Mouse (Mus musculus): Measurements from ENCODE around the gene Crip1. TPM values are rescaled to one million over a fixed set of nuclear protein-coding genes. Genes with fewer than 3 reads are reported as not detected.

Crip1 gene
- total RNA-seq, 2 experiments from 2014 or later: 7.6 to 12.6 TPM

DNA sequence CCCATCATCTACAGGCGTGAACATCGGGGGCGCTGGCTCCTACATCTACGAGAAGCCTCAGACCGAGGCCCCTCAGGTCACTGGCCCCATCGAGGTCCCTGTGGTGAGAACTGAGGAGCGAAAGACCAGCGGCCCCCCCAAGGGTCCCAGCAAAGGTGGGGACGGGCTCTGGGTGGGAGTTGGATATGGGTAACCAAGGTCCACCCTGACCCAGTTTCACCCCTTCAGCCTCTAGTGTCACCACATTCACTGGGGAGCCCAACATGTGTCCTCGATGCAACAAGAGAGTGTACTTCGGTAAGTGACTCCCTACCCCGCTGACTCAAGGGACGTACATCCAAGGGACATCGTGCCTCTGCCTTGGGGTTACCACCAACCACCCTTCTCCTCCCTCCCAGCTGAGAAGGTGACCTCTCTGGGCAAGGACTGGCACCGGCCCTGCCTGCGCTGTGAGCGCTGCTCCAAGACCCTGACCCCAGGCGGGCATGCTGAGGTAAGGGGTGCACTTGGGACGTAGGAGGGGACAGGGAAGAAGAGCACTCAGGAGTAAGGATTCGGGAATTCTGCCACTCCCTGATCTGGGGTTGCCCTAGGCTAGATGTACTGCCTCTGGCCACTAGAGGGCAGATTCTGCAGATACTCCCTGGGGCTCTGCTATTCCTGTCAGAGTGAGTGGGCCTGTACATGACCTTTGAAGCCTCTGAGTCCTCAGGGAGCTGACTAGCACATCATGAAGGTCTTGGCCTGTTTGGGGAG lies 1.9 kb upstream of the Crip1 start:
- DNase-seq (ENCODE audit: extremely low spot score in 1 of 2, low spot score in 1 of 2): peak in 1 of 2 experiments; percentile 46

DNA sequence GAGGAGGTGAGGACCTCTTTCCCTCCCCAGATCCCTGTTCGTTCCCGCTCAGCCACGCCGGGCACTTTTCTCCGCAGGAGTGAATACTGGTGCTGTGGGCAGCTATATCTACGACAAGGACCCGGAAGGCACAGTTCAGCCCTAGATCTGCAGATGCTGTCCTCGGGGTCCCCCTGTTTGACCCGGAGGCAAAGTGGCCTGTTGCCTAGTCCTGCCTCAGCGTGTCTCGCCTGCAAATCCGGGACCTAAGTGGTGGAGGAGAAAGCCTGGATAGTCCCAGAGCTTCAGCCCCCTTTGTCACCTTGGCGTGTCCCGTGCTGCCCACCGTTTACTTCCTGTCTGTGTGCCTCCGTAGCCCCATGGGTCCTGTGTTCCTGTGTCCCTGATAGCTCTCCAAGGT lies 1.2 kb upstream of the Crip1 start:
- DNase-seq (ENCODE audit: extremely low spot score in 1 of 2, low spot score in 1 of 2): no peak

DNA sequence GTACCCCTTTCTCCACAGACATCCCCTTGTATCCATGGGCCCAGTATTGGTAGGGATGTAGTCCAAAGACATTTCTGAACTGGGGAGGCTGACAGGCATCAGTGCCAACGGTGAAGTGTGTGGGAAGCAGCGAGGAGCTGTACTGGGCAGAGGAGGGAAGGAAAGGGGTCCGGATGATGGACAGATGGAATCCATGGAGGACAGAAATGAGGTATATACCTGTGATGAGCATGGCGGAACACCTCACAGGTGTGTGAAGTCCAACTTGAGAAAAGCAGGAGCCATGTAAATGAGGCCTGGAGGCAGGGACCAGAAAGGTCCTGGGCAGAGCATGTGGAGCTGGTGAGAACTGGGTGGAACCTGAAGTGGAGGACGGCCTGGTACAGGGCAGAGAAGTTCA lies 525 bp upstream of the Crip1 start:
- DNase-seq (ENCODE audit: extremely low spot score in 1 of 2, low spot score in 1 of 2): no peak

DNA sequence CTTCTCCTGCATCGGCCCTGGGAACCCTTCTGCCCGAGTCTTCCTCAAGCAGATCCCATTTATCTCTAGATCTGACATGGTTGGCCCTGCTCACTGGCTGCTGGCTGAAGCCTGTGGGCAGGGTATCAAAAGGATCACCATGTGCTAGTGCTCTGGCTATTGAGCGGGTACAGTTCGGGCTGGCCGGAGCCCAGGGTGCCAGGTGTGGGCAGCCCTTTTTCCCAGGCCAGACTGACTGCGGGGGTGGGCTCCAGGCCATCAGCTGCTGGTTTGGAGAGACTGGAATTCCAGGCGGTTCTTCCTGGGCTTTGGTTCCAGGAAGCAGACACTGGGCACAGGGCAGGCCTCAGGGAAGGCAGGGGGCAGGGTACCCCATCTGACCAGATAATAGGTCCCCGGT lies 1.4 kb downstream of the Crip1 start:
- no peak for DNase-seq (ENCODE audit: extremely low spot score in 1 of 2, low spot score in 1 of 2)

DNA sequence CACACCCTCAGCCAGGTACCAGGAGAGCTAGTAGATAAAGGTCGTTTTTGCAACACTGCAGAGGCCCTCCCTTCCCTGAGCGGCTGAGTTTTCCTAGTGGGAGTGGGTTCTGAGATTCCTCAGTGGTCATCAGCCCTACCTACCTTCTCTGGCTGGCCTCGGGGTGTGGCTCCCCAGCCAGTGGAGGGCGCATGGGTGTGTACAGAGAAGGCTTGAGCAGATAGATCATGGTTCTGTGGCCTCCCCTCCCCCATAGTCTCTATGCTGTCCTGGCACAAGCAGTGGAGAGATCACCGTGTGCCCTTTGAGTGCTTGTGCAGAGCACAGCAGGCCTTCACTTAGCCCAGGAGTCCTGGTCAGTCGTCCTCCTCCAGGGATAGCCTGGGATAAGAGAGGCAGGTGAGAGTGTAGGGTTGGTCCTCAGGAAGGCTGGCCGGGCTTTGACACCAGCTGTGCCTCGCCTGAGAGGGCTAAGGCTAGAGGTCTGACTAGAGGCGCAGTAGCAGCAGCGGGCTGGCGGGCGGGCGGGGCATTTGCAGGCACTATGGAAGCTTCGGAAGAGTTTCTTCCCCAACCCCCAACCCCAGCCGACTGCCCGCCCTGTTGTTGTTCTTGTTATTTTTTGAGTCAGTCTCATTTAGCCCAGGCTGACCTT lies 2.4 kb downstream of the Crip1 start:
- no peak for DNase-seq (ENCODE audit: extremely low spot score in 1 of 2, low spot score in 1 of 2)

DNA sequence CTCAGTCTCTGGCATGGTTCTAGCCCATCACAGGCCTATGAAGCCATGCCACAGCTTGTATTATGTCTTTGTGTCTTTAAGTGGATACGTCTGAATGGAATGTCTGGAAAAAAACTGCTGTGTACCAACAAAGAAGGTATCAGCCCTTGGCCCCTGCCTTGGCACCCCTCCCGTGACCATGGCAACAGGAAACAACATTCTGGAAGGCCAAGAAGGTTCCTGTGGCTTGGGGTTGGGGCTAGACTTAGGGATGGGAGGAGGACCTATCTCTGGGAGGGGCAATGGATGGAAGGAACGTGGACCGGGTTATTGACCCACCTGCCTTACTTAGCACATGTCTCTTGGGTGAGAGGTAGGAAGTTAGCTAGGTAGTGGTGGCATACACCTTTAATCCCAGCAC lies 3.2 kb downstream of the Crip1 start:
- DNase-seq (ENCODE audit: extremely low spot score in 1 of 2, low spot score in 1 of 2): no peak

DNA sequence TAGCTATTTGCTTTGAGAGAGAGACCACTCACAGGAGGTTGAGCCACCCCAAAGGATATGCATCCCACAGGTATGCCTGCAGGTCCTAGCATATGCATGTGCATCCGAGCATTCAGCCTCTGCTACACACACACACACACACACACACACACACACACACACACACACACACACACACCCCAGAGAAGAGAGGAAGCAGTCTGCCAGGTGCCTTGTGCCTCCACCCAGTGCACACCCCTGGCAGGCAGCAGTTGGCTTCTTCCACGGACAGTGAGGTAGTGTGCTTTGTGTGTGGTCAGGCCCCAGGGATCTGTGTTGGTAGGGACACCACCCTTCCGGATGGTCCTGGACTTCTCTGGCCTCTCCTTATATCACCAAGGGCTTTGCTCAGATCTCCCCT lies 3.8 kb downstream of the Crip1 start:
- DNase-seq (ENCODE audit: extremely low spot score in 1 of 2, low spot score in 1 of 2): no peak

DNA sequence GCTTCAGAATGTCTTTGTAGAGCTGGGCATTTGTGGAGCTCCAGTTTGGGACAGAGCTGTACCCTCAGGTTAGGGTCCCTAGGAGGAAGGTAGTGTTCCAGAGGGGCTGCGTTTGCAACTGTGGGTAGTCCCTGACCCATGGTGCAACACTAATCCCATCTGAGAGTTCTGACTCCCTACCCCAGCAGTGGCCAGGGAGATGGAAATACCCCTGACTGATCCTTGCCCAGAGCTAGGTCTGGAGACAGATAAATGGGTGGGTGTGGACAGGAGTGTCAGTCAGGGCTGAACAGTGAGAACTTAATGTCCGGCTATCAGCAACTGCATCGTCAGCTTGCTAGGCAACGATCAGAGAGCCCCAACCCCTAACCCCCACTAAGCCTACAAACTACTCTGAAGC lies 4.5 kb downstream of the Crip1 start:
- DNase-seq (ENCODE audit: extremely low spot score in 1 of 2, low spot score in 1 of 2): no peak

DNA sequence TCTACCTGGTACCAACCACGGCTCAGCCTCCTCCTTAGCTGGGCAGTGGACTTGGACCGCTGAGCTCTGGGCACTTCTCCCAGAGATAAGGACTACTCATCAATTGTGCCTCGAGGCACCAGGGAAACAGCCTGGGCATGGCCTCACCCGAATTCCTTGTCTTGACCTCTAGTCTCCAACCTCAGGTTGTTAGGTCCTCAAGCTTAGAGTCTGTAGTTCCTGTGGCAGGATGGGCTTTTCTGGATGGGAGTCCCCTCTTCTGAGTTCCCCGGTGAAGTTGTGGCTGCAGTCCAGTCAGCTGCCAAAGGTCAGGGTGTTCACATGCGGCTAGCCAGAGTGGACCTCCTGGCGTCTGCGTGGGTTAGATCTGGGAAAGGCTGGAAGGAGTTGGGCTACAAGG lies 4.9 kb downstream of the Crip1 start:
- DNase-seq (ENCODE audit: extremely low spot score in 1 of 2, low spot score in 1 of 2): no peak

DNA sequence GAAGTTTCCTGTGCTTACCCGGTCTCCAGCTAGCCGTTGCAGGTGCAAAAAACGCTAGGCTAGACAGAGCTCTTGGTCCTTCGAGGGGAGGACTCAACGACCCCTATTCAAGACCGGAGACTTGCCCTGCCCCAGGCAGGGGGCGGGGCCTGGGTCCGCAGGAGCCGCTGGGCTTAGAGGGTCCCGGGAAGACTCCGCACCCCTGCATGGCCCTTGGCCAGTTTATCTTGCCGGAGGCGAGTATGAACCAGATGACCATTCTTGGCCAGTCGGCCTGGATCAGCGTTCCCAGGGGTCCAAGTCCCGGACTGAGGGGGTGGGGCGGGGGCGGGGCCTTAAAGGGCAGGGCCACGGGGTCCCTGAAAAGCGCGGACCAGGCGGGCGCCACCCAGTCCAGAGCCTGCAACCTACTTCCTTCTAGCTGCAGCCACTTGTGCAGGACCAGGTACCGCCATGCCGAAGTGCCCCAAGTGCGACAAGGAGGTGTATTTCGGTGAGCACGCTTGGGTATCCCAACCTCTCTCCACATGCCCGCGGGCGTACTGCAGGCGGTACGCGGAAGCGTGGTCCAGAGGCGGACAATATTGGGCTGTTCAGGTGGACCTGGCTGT lies 5.7 kb downstream of the Crip1 start:
- DNase-seq (ENCODE audit: extremely low spot score in 1 of 2, low spot score in 1 of 2): no peak

DNA sequence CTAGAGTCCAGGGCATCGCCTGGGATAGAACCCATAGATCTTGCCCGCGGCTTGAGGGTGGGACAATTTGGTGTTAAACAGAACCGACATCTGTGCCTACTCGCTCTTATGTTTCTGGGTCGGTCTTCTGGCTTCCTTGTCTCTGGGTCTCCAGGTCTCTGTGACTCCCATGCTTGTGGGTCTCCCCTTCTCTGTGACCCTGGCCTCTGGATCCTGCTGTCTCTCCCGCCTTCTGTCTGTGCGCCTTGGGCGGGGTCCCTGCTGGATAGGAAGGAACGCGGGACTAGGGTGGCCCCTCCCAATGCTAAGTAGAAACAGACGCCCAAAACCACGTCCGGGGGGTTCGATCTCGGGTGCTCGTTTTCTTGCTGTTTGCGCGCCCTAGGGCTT lies 6.2 kb downstream of the Crip1 start:
- no peak for DNase-seq (ENCODE audit: extremely low spot score in 1 of 2, low spot score in 1 of 2)

DNA sequence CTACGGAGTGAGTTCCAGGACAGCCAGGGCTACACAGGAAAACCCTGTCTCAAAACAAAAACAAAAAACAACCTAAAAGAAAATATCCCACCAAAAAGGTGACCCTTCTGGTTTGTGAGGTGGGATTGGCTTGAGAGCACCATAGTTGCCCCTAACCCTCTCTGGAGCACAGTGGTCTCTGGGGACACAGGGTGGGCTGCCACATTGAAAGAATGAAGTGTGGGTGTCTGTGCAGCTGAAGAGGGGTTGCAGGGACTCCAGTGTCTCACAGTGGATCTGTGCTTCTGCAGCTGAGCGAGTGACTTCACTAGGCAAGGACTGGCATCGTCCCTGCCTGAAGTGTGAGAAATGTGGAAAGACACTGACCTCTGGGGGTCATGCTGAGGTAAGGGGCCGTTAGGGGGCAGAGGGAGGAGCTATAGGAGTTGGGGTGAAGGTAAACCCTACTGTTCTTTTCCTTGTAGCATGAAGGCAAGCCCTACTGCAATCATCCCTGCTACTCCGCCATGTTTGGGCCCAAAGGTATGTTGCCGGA lies 6.9 kb downstream of the Crip1 start:
- DNase-seq (ENCODE audit: extremely low spot score in 1 of 2, low spot score in 1 of 2): no peak

DNA sequence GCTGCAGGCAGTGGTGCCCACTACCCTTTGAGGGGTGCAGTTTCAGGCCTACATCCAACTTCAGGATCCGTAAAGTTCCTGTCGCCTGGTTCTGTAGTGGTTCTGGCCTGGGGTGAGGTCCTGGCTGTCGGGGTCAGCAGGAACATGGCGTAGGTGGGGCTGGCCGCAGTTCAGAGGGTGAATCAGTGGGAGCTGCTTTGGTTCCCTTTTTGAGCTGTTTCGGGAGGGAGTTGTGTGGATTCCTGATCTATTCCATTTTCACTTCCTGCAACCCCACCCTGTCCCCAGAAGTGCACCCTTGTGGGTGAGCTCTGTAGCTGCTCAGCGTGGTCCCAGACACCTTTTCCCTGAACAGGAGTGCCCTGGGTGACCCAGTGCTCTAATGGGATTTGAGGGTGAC lies 7.9 kb downstream of the Crip1 start:
- DNase-seq (ENCODE audit: extremely low spot score in 1 of 2, low spot score in 1 of 2): no peak

DNA sequence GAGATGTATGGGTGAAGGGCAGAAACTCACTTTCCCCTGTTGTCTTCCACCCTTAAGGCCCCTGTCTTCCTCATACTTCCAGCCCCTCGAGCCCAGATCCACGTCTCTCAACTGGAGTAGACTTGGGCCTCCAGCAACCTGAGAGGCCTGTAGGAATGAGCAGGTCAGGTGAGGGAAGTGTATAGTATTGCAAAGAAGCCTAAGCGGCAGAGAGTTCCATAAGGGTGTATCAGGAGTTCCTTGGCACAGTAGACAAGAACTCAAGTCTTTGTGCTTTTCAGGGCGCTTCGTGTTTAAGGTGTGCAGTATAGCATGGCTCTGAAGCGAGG lies 8.6 kb downstream of the Crip1 start:
- no peak for DNase-seq (ENCODE audit: extremely low spot score in 1 of 2, low spot score in 1 of 2)

DNA sequence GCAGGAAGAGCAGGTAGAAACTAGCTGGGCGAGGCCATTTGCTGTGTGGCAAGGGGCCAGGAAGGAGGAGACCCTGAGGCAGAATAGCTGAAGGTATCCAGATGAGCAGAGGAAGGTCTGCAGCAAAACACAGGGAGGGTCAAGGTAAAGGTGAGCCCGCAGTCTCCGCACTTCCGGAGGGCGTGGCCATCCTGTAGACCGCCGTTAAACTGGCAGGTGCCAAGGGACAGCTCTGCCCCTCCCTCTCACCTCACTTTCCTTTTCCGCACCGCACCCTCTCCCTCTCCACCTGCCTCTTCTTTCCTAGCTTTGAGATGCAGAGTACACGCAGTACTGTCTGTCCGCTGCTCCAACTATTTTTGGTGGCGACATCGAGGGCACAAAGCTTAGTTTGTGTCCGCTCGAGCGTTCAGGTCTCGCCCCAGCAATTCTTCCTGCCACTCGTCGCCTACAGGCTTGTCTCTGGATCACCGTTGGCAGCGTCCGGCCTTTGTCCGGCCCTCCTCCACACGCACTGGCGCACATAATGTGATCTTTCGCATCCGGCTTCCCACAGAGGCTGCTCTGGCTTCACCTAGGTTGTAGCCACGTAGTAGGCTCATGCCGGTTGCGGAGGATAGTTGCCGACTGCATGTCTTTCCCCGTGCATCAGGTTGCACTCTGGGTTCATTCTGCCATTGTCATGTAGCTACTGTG lies 9.1 kb downstream of the Crip1 start:
- no peak for DNase-seq (ENCODE audit: extremely low spot score in 1 of 2, low spot score in 1 of 2)

DNA sequence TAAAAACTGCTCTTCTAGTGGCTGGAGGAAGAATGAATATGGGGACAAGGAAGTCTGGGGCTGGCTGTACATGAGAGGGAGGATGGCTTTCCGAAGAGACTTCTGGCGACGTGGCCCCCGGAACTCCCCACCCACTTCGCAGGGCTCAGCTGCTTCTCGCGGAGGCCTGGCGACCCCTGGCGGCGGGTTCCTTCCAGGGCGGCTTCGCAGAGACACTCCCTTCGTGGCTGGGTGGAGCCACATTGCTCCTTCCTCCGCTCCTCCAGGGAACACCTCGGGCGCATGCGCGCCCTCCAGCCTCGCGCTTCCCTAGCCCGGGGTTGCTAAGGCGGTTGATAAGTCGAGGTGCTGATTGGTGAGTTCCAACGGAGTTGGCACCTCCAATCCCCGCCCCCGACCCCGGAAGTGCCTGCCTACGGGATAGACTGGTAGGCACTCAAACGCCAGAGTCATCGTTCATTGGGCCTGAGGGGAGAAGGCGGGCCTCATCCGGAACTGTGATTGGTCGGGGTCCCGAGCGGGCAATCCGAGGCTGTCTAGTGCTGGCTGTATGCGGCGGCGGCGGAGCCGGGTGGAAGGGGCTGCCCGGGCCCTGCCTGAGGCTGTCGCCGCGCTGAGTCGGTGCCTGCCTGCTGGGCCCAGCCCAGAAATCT lies 9.9 kb downstream of the Crip1 start, which contains the start of gene Tedc1:
Gene Tedc1 (plus strand): TSS at position 535 of the 653 bp plus-strand sequence.
- DNase-seq (ENCODE audit: extremely low spot score in 1 of 2, low spot score in 1 of 2): peak; percentile 99

DNA sequence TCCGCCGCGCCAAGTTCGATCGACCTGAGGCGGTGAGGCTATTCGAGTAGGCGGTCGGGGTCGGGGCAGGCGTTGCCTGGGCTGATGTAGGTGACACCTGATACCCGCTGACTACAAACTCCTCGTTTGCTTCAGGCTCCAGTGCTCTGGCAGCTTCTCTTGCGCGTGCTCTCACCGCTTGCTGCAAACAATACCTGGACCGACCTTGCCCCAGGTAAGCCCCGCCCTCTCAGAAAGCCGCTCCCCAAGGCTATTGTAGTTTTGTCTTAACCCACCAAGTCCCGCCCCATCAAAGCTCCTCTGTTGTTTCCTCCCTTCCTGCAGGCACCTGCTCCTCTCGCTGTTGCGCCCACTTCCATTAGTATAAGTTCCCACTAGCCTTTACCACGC lies 10.4 kb downstream of the Crip1 start:
- no peak for DNase-seq (ENCODE audit: extremely low spot score in 1 of 2, low spot score in 1 of 2)

DNA sequence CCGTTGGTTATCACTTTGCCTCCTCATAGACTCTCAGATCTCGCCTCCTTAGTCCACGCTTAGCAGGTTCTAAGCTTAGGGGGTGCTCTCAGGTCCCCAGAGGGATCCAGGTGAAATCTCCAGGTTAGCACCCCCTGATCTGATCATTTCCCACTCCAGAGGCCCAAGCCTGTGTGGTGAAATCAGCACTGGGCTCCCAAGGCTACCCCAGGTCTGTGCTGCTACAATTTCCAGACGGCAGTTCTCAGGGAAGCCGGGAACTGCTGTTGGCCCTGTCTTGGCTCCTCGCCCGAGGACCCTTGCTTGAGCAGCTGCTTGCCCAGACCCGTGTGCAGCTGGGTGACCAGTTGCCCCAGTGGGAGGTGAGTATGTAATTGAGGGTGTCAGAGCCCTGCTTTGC lies 10.9 kb downstream of the Crip1 start:
- no peak for DNase-seq (ENCODE audit: extremely low spot score in 1 of 2, low spot score in 1 of 2)

DNA sequence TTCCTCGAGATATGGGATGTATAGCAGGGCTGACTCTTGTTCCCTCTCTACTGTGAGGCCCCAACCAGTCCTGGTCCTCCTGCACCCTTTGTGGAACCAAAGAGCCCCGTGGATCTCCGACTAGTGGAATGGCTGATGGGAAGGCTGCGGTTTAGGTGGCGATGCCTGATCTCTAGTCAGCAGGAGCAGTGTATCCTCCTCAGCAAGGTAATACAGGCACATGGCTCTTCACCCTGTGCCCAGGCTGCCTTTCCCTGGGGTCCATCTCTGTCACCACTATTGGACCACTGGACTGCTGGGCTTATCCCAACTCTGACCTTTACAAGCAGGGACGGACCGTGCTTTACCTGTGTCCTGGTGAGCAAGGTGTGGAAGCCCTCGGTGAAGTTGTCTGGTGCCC lies 11.4 kb downstream of the Crip1 start:
- no peak for DNase-seq (ENCODE audit: extremely low spot score in 1 of 2, low spot score in 1 of 2)

DNA sequence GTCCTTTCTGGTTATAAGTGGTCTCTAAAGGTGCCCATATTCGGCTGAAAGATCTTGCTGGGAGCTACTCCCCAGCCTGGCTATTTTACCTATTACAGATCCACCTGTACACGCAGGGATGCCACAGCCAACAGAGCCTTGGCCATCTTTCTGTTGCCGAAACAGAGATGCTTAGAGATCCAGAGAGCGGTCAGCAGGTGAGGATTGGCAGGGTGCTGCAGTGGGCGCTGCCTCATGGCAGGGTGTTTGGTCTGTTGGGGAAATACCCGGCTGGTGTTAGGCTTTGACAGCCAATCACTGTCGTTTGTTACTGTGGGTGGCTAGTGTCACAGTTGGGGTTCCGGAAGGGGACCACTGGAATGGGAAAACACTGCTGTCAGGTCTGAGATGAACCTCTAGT lies 11.9 kb downstream of the Crip1 start:
- DNase-seq (ENCODE audit: extremely low spot score in 1 of 2, low spot score in 1 of 2): no peak

DNA sequence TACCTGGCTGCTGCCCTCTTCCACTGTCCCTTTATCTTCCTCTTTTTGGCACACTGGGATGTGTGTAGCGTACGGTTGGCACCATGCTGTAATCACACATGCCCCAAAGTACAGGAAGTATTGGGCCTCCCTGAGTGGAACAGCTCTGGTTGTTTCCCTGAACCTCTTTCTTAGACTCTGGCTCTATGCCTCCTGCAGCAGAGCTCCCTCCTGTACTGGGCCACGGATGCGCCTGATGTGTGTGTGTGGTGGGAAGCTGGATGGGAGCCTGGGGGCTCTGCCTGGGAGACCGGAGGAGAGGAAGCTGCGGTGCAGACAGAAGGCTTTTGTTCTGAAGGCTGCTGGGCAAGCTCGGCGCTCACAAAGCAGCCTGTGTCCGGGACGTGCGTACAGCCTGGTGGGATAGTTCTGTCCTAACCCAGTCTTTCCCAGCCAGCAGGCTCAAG lies 17.5 kb downstream of the Crip1 start:
- no peak for DNase-seq (ENCODE audit: extremely low spot score in 1 of 2, low spot score in 1 of 2)
